Mouse (Mus musculus): ENCODE data around the gene Dst.

- no peak for TF ChIP-seq CTCF (conservative IDR thresholded peaks at IDR 0.05; ENCODE audit: insufficient read depth, insufficient read length, low read depth, low read length)
- no peak for TF ChIP-seq POLR2A (IDR thresholded peaks at IDR 0.05; ENCODE audit: low read depth, low read length)
Measured at GRCm38 (mm10) chr1:34128796-34129195, 220.8 kb downstream of the Dst start.

Measured in kidney, adult 2 months (tissue).